Mouse (Mus musculus): Measurements from ENCODE around the gene Mrps7. TPM values are rescaled to one million over a fixed set of nuclear protein-coding genes. Genes with fewer than 3 reads are reported as not detected.

Gene Mrps7
- total and polyA plus RNA-seq, 3 experiments: 106 to 199 (median 157) TPM

DNA sequence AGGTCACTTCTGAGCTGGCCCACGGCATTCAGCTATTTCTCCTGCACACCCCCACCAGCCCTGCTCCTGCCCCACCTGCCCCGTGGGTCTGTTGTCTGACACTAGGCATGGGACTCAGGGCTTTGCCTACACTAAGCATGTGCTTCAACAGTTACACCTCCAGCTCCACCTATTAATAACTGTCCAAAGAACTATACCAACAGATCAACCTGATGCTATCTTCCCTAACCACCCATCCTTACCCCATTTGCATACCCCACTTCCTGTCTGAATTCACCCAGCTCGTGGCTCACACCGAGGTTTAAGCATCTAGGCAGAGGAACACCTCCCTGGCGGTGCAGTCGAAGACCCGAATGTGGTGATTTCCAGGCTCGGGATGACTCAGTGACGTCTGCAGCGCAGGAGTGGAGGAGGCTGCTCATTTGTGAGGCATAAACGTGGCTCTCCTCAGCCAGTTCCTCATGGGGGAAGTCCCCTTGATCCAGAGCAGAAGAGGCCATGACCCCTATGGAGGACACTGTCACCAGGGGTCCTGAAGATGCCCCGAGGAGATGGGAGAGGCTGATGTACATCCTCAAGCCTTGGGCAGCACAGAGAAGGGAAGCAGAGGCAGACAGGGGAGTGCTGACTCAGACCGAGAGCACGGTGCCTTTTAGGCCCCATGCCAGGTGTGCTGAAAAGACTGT is 37.4 kb downstream of the Mrps7 start (continued):
- peak; percentile 74 for TF ChIP-seq ELF1 (IDR thresholded peaks at IDR 0.05; ENCODE audit: low read depth, low read length)
- TF ChIP-seq RAD21 (IDR thresholded peaks at IDR 0.05; ENCODE audit: low read depth, low read length): no peak; the same call in 1 of the 2 replicates
- no peak for TF ChIP-seq ZC3H11A (IDR thresholded peaks at IDR 0.05; ENCODE audit: low read depth, low read length)
- TF ChIP-seq E2F4 (IDR thresholded peaks at IDR 0.05; ENCODE audit: borderline replicate concordance, low read depth, low read length): no peak
- TF ChIP-seq ETS1 (IDR thresholded peaks at IDR 0.05; ENCODE audit: low read depth, low read length): peak; percentile 79; the same call in 1 of the 2 replicates
- TF ChIP-seq TBP (IDR thresholded peaks at IDR 0.05; ENCODE audit: low read depth, low read length): 0 out of 2 replicates have a peak, but pooled peaks have one; percentile 25
- TF ChIP-seq GABPA (IDR thresholded peaks at IDR 0.05; ENCODE audit: low read depth, low read length): no peak
- TF ChIP-seq SMC3 (IDR thresholded peaks at IDR 0.05; ENCODE audit: low read depth, low read length): peak; percentile 31; the same call in 1 of the 2 replicates
- TF ChIP-seq SIN3A (IDR thresholded peaks at IDR 0.05; ENCODE audit: low read length): peak; percentile 86
- no peak; the same call in 1 of the 2 replicates for TF ChIP-seq CHD2 (IDR thresholded peaks at IDR 0.05; ENCODE audit: low read length)
- TF ChIP-seq POLR2AphosphoS5 (IDR thresholded peaks at IDR 0.05; ENCODE audit: borderline replicate concordance, low read depth, low read length): no peak
- TF ChIP-seq USF2 (IDR thresholded peaks at IDR 0.05; ENCODE audit: borderline replicate concordance in 1 of 2, insufficient read depth in 1 of 2, low read depth in 1 of 2, low read length in 2 of 2): no peak
- peak; percentile 68 for TF ChIP-seq TCF12 (IDR thresholded peaks at IDR 0.05; ENCODE audit: low read depth, low read length)
- TF ChIP-seq POLR2AphosphoS2 (IDR thresholded peaks at IDR 0.05; ENCODE audit: low read length): peak; percentile 69; the same call in 1 of the 2 replicates
- peak in 1 of 2 experiments; percentile 50; a peak in 1 of 4 replicates for TF ChIP-seq POLR2A (IDR thresholded peaks at IDR 0.05; ENCODE audit: control insufficient read depth in 1 of 2, insufficient read depth in 1 of 2, low read depth in 1 of 2, low read length in 2 of 2, poor library complexity in 1 of 2)
- no peak for TF ChIP-seq UBTF (IDR thresholded peaks at IDR 0.05; ENCODE audit: borderline replicate concordance, insufficient read depth, low read depth, low read length)

DNA sequence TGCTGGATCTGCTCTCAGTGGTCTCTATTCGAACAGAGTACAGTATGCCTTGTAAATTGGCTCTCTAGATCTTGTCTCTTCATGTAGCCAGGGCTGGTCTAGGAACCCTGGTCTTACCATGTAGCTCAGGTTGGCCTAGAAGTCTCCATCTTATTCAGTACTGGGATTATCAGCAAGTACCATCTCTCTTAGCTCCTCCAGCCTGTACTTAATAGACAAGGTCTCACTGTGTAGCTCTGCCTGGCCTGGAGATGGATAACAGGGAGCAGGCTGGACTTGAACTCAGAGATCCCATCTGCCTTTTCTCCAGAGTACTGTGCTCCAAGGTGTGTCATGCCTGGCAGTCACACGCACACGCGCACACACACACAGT is 37.9 kb downstream of the Mrps7 start:
- peaks cover 3 to 35% of the 10 kb centered on the region in 2 experiments for H3K36me3 ChIP-seq (ENCODE audit: control insufficient read depth in 1 of 2, insufficient read depth in 2 of 2, low read length in 2 of 2)
- TF ChIP-seq SMC3 (IDR thresholded peaks at IDR 0.05; ENCODE audit: low read depth, low read length) (0 out of 2 replicates have a peak, but pooled peaks have one; percentile 15), GATA1 (IDR thresholded peaks at IDR 0.05; ENCODE audit: low read depth, low read length) (peak; percentile 68), POLR2AphosphoS2 (IDR thresholded peaks at IDR 0.05; ENCODE audit: low read length) (0 out of 2 replicates have a peak, but pooled peaks have one; percentile 47), JUND (IDR thresholded peaks at IDR 0.05; ENCODE audit: low read depth, low read length) (no peak), NRF1 (IDR thresholded peaks at IDR 0.05; ENCODE audit: insufficient read depth, low read depth, low read length, poor library complexity, severe bottlenecking) (no peak), BHLHE40 (IDR thresholded peaks at IDR 0.05; ENCODE audit: borderline replicate concordance, low read depth, low read length) (no peak)
- H3K9ac ChIP-seq (ENCODE audit: control insufficient read depth, low read depth, low read length, poor library complexity, severe bottlenecking): peak overlapping the region; percentile 28
- H3K27ac ChIP-seq (ENCODE audit: control insufficient read depth, low read depth, low read length): peak overlapping the region; percentile 69
- no peaks in the 10 kb centered on the region for H3K27me3 ChIP-seq (ENCODE audit: control insufficient read depth in 1 of 2, insufficient read depth in 2 of 2, low read length in 2 of 2)
- no peaks in the 10 kb centered on the region for H3K79me2 ChIP-seq (ENCODE audit: control insufficient read depth, insufficient read depth, low read length, poor library complexity)
- no peaks in the 10 kb centered on the region for H3K9me3 ChIP-seq (replicated peaks; ENCODE audit: insufficient read depth, low read length)
- peaks cover 16 to 38% of the 10 kb centered on the region in 2 experiments for H3K4me1 ChIP-seq (ENCODE audit: control insufficient read depth in 1 of 2, insufficient read depth in 2 of 2, low read length in 2 of 2)
- DNase-seq (ENCODE audit: low read depth, low spot score): no peak
- no peak overlapping the region for H3K4me3 ChIP-seq (ENCODE audit: control insufficient read depth in 1 of 2, insufficient read depth in 1 of 2, low read depth in 2 of 2, low read length in 2 of 2)

Measured in MEL (cell line).